Mouse (Mus musculus) myocyte (in vitro differentiated cells): Measurements from ENCODE around the gene Ipmk. TPM values are rescaled to one million over a fixed set of nuclear protein-coding genes. Genes with fewer than 3 reads are reported as not detected.

ENCODE experiments used
- H3K27me3 ChIP-seq: one replicate; pipeline ENCODE4 v1.6.1; 2011; ENCODE audit not compliant: control insufficient read depth, insufficient read depth, insufficient read length
- H3K36me3 ChIP-seq: one replicate; pipeline ENCODE4 v1.6.1; 2011; ENCODE audit not compliant: control insufficient read depth, insufficient read depth
- H3K4me2 ChIP-seq: one replicate; pipeline ENCODE4 v1.6.1; 2011; ENCODE audit warnings: low read depth, control low read depth
- H3K4me3 ChIP-seq: one replicate; pipeline ENCODE4 v1.5.1; 2011; ENCODE audit warnings: mild to moderate bottlenecking, control low read depth, moderate library complexity
- H3K79me2 ChIP-seq: one replicate; pipeline ENCODE4 v1.6.1; 2011; ENCODE audit not compliant: control insufficient read depth, insufficient read depth
- H3ac ChIP-seq: one replicate; pipeline ENCODE4 v1.6.1; 2011; ENCODE audit not compliant: control insufficient read depth, insufficient read length
- CEBPB ChIP-seq: IDR thresholded peaks from 2 replicates; pipeline ENCODE4 v1.6.1; 2011; ENCODE audit warnings: mild to moderate bottlenecking, moderate library complexity; ENCODE audit not compliant: poor library complexity, insufficient read depth, severe bottlenecking
- E2F4 ChIP-seq: IDR thresholded peaks from one replicate; pipeline ENCODE4 v1.6.1; 2011; ENCODE audit warnings: mild to moderate bottlenecking, control low read depth, moderate library complexity; ENCODE audit not compliant: insufficient read depth
- MAX ChIP-seq: IDR thresholded peaks from one replicate; pipeline ENCODE4 v1.6.1; 2011; ENCODE audit warnings: low read depth, mild to moderate bottlenecking, control low read depth
- MYOD1 ChIP-seq, 3 experiments: IDR thresholded peaks; one replicate each; pipeline ENCODE4 v1.6.1; 2011; ENCODE audit warnings: control low read depth in 2 of 3, low read depth in 2 of 3, mild to moderate bottlenecking in 2 of 3, moderate library complexity in 1 of 3; ENCODE audit not compliant: insufficient read length in 2 of 3, control insufficient read depth in 1 of 3
- MYOG ChIP-seq, 3 experiments: IDR thresholded peaks; one replicate each; pipeline ENCODE4 v1.6.1; 2011; ENCODE audit warnings: control low read depth in 2 of 3, low read depth in 2 of 3, mild to moderate bottlenecking in 2 of 3; ENCODE audit not compliant: insufficient read length in 2 of 3, control insufficient read depth in 1 of 3, insufficient read depth in 1 of 3
- POLR2A ChIP-seq: IDR thresholded peaks from one replicate; pipeline ENCODE4 v1.6.1; 2011; ENCODE audit warnings: low read depth, mild to moderate bottlenecking, control low read depth, moderate library complexity; ENCODE audit not compliant: insufficient read length
- POLR2AphosphoS2 ChIP-seq: IDR thresholded peaks from one replicate; pipeline ENCODE4 v1.6.1; 2011; ENCODE audit warnings: low read depth, control low read depth; ENCODE audit not compliant: insufficient read length
- REST ChIP-seq: IDR thresholded peaks from one replicate; pipeline ENCODE4 v1.6.1; 2011; ENCODE audit warnings: mild to moderate bottlenecking, control low read depth, moderate library complexity; ENCODE audit not compliant: insufficient read depth, insufficient read length
- SRF ChIP-seq: IDR thresholded peaks from one replicate; pipeline ENCODE4 v1.6.1; 2011; ENCODE audit warnings: low read depth; ENCODE audit not compliant: control insufficient read depth, insufficient read length
- TCF12 ChIP-seq: IDR thresholded peaks from one replicate; pipeline ENCODE4 v1.6.1; 2011; ENCODE audit warnings: mild to moderate bottlenecking, control low read depth; ENCODE audit not compliant: poor library complexity, insufficient read depth, severe bottlenecking
- TCF3 ChIP-seq: IDR thresholded peaks from one replicate; pipeline ENCODE4 v1.6.1; 2011; ENCODE audit warnings: low read depth, control low read depth; ENCODE audit not compliant: insufficient read length
- USF1 ChIP-seq: IDR thresholded peaks from one replicate; pipeline ENCODE4 v1.6.1; 2011; ENCODE audit warnings: low read depth, mild to moderate bottlenecking, control low read depth, moderate library complexity
- polyA plus RNA-seq: library from polyadenylated mRNA; unstranded; fragments of >200 nt; fragmentation: generic; extraction: Trizol; gene quantifications from one replicate; pipeline ENCODE4 v1.2.1, GENCODE M21; 2012; ENCODE audit warnings: missing spikeins

Ipmk gene
- polyA plus RNA-seq, 1 experiment, result 7.4 TPM

- TF ChIP-seq MYOD1 (IDR thresholded peaks at IDR 0.05; ENCODE audit: control insufficient read depth in 1 of 3, insufficient read length in 2 of 3, low read depth in 2 of 3), result no peak
- TF ChIP-seq POLR2A, result no peak
- TF ChIP-seq E2F4, result no peak
- no peak for TF ChIP-seq CEBPB
- TF ChIP-seq SRF, result no peak
- TF ChIP-seq MAX, result no peak
- no peak for TF ChIP-seq MYOG (IDR thresholded peaks at IDR 0.05; ENCODE audit: control insufficient read depth in 1 of 3, insufficient read depth in 1 of 3, insufficient read length in 2 of 3, low read depth in 2 of 3)
- no peak for TF ChIP-seq TCF3
- no peak for TF ChIP-seq TCF12
- TF ChIP-seq USF1, result no peak
- no peak for TF ChIP-seq POLR2AphosphoS2
- TF ChIP-seq REST, result no peak
- H3K27me3 ChIP-seq, result no peaks in the 10 kb centered on the region
- peak overlapping the region; percentile 45 for H3K4me3 ChIP-seq
- peak overlapping the region; percentile 17 for H3ac ChIP-seq
- peak overlapping the region; percentile 92 for H3K4me2 ChIP-seq
- peaks cover 37% of the 10 kb centered on the region for H3K79me2 ChIP-seq
- H3K36me3 ChIP-seq, result no peaks in the 10 kb centered on the region
Measured at GRCm38 (mm10) chr10:71343567-71344265, 3.8 kb upstream of the Ipmk start.

- peak; percentile 92 for TF ChIP-seq POLR2AphosphoS2
- TF ChIP-seq SRF, result peak; percentile 56
- TF ChIP-seq MYOG (IDR thresholded peaks at IDR 0.05; ENCODE audit: control insufficient read depth in 1 of 3, insufficient read depth in 1 of 3, insufficient read length in 2 of 3, low read depth in 2 of 3), result no peak
- TF ChIP-seq REST, result no peak
- TF ChIP-seq MYOD1 (IDR thresholded peaks at IDR 0.05; ENCODE audit: control insufficient read depth in 1 of 3, insufficient read length in 2 of 3, low read depth in 2 of 3), result peak in 1 of 3 experiments; percentile 2
- peak; percentile 41 for TF ChIP-seq E2F4
- peak; percentile 92 for TF ChIP-seq POLR2A
- no peak for TF ChIP-seq USF1
- no peak for TF ChIP-seq TCF3
- no peak for TF ChIP-seq TCF12
- TF ChIP-seq CEBPB, result no peak
- TF ChIP-seq MAX, result no peak
- Histone ChIP-seq H3K79me2 (peaks cover 37% of the 10 kb centered on the region), H3K4me3 (peak within 1 kb of the TSS; percentile 45), H3K4me2 (peak within 1 kb of the TSS; percentile 92), H3ac (peak within 1 kb of the TSS; percentile 17), H3K36me3 (no peaks in the 10 kb centered on the region), H3K27me3 (no peaks in the 10 kb centered on the region)
Measured at GRCm38 (mm10) chr10:71344579-71345143, 2.9 kb upstream of the Ipmk start, which contains the start of gene Cisd1. Gene Cisd1, minus strand, starts transcription at chr10:71344954.

- Histone ChIP-seq H3K79me2 (peaks cover 38% of the 10 kb centered on the region), H3ac (no peak overlapping the region), H3K27me3 (no peaks in the 10 kb centered on the region), H3K36me3 (peaks cover 2% of the 10 kb centered on the region), H3K4me2 (no peak overlapping the region), H3K4me3 (no peak overlapping the region)
- TF ChIP-seq TCF3 (no peak), POLR2A (no peak), MYOG (IDR thresholded peaks at IDR 0.05; ENCODE audit: control insufficient read depth in 1 of 3, insufficient read depth in 1 of 3, insufficient read length in 2 of 3, low read depth in 2 of 3) (no peak), MAX (no peak), TCF12 (no peak), REST (no peak), USF1 (no peak), E2F4 (no peak), POLR2AphosphoS2 (no peak), SRF (no peak), MYOD1 (IDR thresholded peaks at IDR 0.05; ENCODE audit: control insufficient read depth in 1 of 3, insufficient read length in 2 of 3, low read depth in 2 of 3) (no peak), CEBPB (no peak)
Measured at GRCm38 (mm10) chr10:71346106-71346505, 1.5 kb upstream of the Ipmk start.

GRCm38 (mm10) chr10:71346722-71347508 is 648 bp upstream of the Ipmk start:
- Histone ChIP-seq H3K36me3 (peaks cover 4% of the 10 kb centered on the region), H3K4me3 (peak overlapping the region; percentile 64), H3K27me3 (no peaks in the 10 kb centered on the region), H3K79me2 (peaks cover 42% of the 10 kb centered on the region), H3K4me2 (peak overlapping the region; percentile 98), H3ac (peak overlapping the region; percentile 75)
- peak; percentile 40; the same call in 1 of the 2 replicates for TF ChIP-seq CEBPB
- TF ChIP-seq POLR2AphosphoS2, result no peak
